16 mouse cellular contexts compared by ENCODE assay signal in genomic region chr9:112037732-112038131, GRCm38 (mm10).
A peak's percentile ranks its signal among the peaks of the same experiment; 100 is the strongest.
DNase-seq lines count a peak whose midpoint lies in the region; ATAC-seq and TF ChIP-seq lines count a peak whose summit lies in the region.
"Had no signal": no experiment of that assay in that cellular context is flagged by ENCODE, and none has a peak within 500 bp of the region (broad histone marks: within the 10 kb centered on the region; RNA-seq: fewer than 3 reads in every experiment).

No protein-coding gene starts in this region.

- H3K27ac ChIP-seq in forebrain, postnatal 0 days (ENCODE audit: low read depth, low read length), result no peak overlapping the region
- H3K27ac ChIP-seq: limb, embryonic 15.5 days; neural tube, embryonic 15.5 days had no signal

- WGBS in forebrain, postnatal 0 days, result 13% methylated on average over 9 of the region's 9 CpGs

- ATAC-seq in forebrain, postnatal 0 days, result peak; percentile 91
- no peak for ATAC-seq in megakaryocyte, adult 5-6 weeks (ENCODE audit: poor library complexity, severe bottlenecking)
- ATAC-seq: CD4-positive, CD25-positive, alpha-beta regulatory T cell, adult 4 months; intestine, embryonic 16.5 days had no signal

- no peaks in the 10 kb centered on the region for H3K27me3 ChIP-seq in forebrain, postnatal 0 days (ENCODE audit: insufficient read depth, low read length)
- H3K27me3 ChIP-seq: limb, embryonic 15.5 days; neural tube, embryonic 15.5 days had no signal

- no peaks in the 10 kb centered on the region for H3K36me3 ChIP-seq in forebrain, postnatal 0 days (ENCODE audit: insufficient read depth)
- H3K36me3 ChIP-seq: limb, embryonic 15.5 days; neural tube, embryonic 15.5 days had no signal

- H3K9ac ChIP-seq in forebrain, postnatal 0 days, result no peak overlapping the region
- H3K9ac ChIP-seq: limb, embryonic 15.5 days; neural tube, embryonic 15.5 days had no signal

- H3K9me3 ChIP-seq in forebrain, postnatal 0 days (ENCODE audit: low read length), result no peaks in the 10 kb centered on the region
- H3K9me3 ChIP-seq: limb, embryonic 15.5 days; neural tube, embryonic 15.5 days had no signal

- H3K4me2 ChIP-seq in forebrain, postnatal 0 days (ENCODE audit: low read depth), result no peak overlapping the region
- H3K4me2 ChIP-seq: limb, embryonic 15.5 days; neural tube, embryonic 15.5 days had no signal

- H3K4me3 ChIP-seq in forebrain, postnatal 0 days (ENCODE audit: low read depth, low read length), result no peak overlapping the region
- H3K4me3 ChIP-seq: limb, embryonic 15.5 days; neural tube, embryonic 15.5 days had no signal

- intact Hi-C loops in gastrocnemius, postnatal 36 days (cut with DNase I), result no loop called here

- no peaks in the 10 kb centered on the region for H3K4me1 ChIP-seq in forebrain, postnatal 0 days (ENCODE audit: insufficient read depth)
- H3K4me1 ChIP-seq: limb, embryonic 15.5 days; neural tube, embryonic 15.5 days had no signal

- no peak for TF ChIP-seq CTCF in forebrain, postnatal 0 days (IDR thresholded peaks at IDR 0.05; ENCODE audit: low read depth)

- peak; percentile 8 for DNase-seq in gastrocnemius, postnatal 10 days
- DNase-seq in gastrocnemius, postnatal 36 days, result no peak
- peak; percentile 44 for DNase-seq in right cerebral cortex, postnatal 4 days
- no peak for DNase-seq in right cerebral cortex, postnatal 14 days
- DNase-seq in forebrain, postnatal 0 days, result peak; percentile 77
- DNase-seq in urinary bladder, adult 2 months (ENCODE audit: low spot score), result no peak
- DNase-seq: heart, adult 18-20 months; kidney, postnatal 14 days; layer of hippocampus, postnatal 36 days; lung, adult 2 months; thymus, postnatal 25 days had no signal

Comparison
In these comparisons a context has a peak if more than half of its experiments do, and no peak if none do; other contexts are left out.
1. DNase-seq: peak in gastrocnemius, postnatal 10 days (single experiment), right cerebral cortex, postnatal 4 days (single experiment) and forebrain, postnatal 0 days (single experiment); none in gastrocnemius, postnatal 36 days (0 of 2), right cerebral cortex, postnatal 14 days (single experiment) and urinary bladder, adult 2 months (single experiment).